Mouse (Mus musculus) adrenal gland, postnatal 10 days (tissue): ENCODE results near the gene Dock3. TPM values are rescaled to one million over a fixed set of nuclear protein-coding genes. Genes with fewer than 3 reads are reported as not detected.

Experiments
- DNase-seq: peaks from one replicate; pipeline ENCODE4 v3.0.0; 2021; ENCODE audit warnings: mixed read lengths
- microRNA-seq: library from miRNA; unstranded; fragments of <30 nt; microRNA quantifications from one replicate; pipeline ENCODE4 v1.2.0, GENCODE M21; 2021
- total RNA-seq, 2 experiments: library from RNA; stranded (reverse); gene quantifications; 2 replicates each; pipeline ENCODE4 v1.2.3; 2021

Dock3 gene
- total RNA-seq, 2 experiments from 2014 or later = 3.3 to 4.5 TPM

- peak; percentile 99 for DNase-seq
Observed at GRCm38 (mm10) chr9:106886828-106887702, 344.6 kb downstream of the Dock3 start, which contains the start of gene Rbm15b. Gene Rbm15b, minus strand, starts transcription at chr9:106887428.

GRCm38 (mm10) chr9:106885901-106886731, 345.6 kb downstream of the Dock3 start:
- peak; percentile 59 for DNase-seq

GRCm38 (mm10) chr9:106884996-106885900, 346.5 kb downstream of the Dock3 start:
- no peak for DNase-seq

- peak; percentile 20 for DNase-seq
Observed at GRCm38 (mm10) chr9:106884306-106884705, 347.4 kb downstream of the Dock3 start.

GRCm38 (mm10) chr9:106883085-106883484, 348.6 kb downstream of the Dock3 start:
- DNase-seq = no peak

- no peak for DNase-seq
Observed at GRCm38 (mm10) chr9:106882176-106882575, 349.5 kb downstream of the Dock3 start.

- no peak for DNase-seq
Observed at GRCm38 (mm10) chr9:106881071-106881755, 350.5 kb downstream of the Dock3 start.

GRCm38 (mm10) chr9:106879471-106879870, 352.2 kb downstream of the Dock3 start:
- no peak for DNase-seq

- no peak for DNase-seq
Observed at GRCm38 (mm10) chr9:106876666-106877065, 355.0 kb downstream of the Dock3 start.

- DNase-seq = no peak
Observed at GRCm38 (mm10) chr9:106874216-106874615, 357.5 kb downstream of the Dock3 start.

- no peak for DNase-seq
Observed at GRCm38 (mm10) chr9:106858036-106858435, 373.7 kb downstream of the Dock3 start.

- no peak for DNase-seq
Observed at GRCm38 (mm10) chr9:106856664-106857063, 375.0 kb downstream of the Dock3 start.

Small RNA genes within 50 kb of the gene (microRNA-seq; reads per million reads assigned to microRNA genes)
- not detected for gene Gm22238

Other genes starting within 250 kb of the Dock3 start
- gene Mapkapk3, start 58.0 kb upstream of the Dock3 start, total RNA-seq = 10 to 100 TPM; 28.6 to 29.5 TPM
- 10 to 100 TPM; 36.9 to 45.3 TPM for gene Cish, start 64.1 kb upstream of the Dock3 start, total RNA-seq
- 10 to 100 TPM; 24.1 to 33.5 TPM for gene Hemk1, start 106.4 kb upstream of the Dock3 start, total RNA-seq
- 10 to 100 TPM in 1 of 2 experiments, 1 to 10 TPM in 1; 4.0 to 10.9 TPM for gene 6430571L13Rik, start 108.7 kb upstream of the Dock3 start, total RNA-seq
- gene Cacna2d2, start 167.7 kb upstream of the Dock3 start, total RNA-seq = 1 to 10 TPM; 4.1 to 4.7 TPM